Mouse (Mus musculus) thymus, postnatal 36 days (tissue): ENCODE results near the gene Wnk2.

ENCODE experiments used
- DNase-seq, 2 experiments: peaks; one replicate each; pipeline ENCODE4 v3.0.0; 2022; ENCODE audit warnings: mixed read lengths in 2 of 2

The Wnk2 gene

DNA sequence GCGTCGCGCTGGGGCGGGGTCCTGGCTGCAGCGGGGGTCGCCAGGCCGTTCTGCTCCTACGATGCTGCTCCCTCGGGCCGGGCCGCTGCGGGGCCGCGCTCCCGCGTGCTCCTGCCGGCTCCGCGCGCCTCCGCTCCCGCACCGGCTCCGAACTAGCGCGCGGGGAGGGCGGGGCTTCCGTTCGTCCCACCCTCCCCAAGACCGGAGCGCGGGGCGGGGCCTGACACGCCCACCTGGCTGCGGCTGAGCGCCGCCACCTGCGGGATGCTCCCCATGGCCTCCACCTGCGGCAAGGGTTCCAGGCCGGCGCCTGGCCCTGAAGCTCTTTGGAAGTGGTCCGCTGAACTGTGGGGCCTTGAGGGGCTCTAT lies at the start of gene Wnk2:
Wnk2 (minus strand) TSS at position 157 of the 369 bp plus-strand sequence.
- DNase-seq = peak; percentile 76 to 82

DNA sequence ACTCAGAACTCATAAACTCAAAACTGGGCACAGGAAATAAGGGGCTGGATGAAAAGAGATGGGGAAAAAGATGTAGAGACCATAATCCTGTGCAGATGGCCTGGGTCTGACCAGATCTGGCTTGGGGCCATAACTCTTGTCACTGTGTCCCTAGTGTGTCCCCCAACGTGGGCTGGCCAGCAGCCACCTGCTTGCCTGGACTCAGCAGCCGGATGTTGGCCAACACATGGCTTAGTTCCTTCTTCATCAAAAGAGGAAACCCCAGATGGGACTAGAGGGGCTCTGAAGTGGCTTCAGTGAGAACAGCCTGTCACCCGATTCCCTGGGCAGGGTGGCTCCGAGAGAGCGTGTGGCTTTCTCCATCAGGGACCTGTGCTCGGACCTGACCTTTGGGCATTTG lies 49.0 kb upstream of the Wnk2 start:
- no peak for DNase-seq

DNA sequence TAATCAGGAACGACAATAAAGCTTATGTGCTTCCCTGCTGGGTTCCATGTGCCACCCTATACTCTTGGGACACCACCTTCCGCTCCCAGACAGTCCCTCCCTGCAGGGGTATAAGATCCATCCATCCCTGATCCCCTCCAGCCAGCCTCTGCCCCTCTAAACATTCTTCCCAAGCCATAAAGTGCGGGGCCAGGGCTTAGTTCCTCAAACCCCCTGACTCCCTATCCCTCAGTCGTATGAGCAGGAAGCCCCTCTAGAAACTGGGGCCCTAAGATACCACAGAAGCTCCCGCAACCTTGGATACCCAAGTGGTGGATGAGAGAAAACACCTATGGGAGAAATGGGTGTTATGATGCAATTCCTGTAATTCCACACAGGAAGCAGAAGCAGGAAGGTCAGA lies 48.4 kb upstream of the Wnk2 start:
- no peak for DNase-seq

DNA sequence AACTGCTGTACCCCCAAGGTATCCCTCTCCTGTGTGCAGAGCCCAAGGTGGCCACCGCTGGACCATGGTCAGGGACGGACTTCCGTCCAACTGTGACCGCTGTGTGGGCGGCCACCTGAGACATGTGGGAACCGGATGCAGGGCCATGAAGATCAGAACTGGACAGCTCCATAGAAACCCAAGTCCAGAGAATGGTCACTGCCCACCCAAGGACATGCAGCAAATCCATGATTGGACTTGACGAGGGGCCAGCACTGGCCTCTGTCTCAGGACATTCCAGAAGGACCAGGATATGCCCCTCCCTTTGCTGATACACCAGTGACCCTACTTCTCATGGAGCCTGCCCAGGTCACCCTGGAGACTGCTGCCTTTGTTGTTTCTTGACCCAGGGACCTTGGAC lies 47.8 kb upstream of the Wnk2 start:
- DNase-seq = no peak

DNA sequence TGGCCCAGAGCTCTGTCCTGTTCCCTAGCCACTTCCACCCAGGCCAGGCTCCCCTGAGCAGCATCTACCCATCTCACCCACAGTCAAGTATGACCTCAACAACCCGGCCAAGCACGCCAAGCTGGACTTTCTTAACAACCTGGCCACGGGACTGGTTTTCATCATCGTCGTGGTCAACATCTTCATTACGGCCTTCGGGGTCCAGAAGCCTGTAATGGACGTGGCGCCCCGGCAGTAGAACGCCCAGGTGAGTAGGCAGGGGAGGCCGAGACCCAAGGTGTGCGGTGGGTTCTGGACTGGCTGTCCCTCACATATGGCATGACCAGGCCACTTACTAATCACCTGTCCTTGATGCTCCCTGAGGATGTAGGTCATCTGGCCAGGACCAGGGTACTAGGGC lies 47.0 kb upstream of the Wnk2 start:
- no peak for DNase-seq

DNA sequence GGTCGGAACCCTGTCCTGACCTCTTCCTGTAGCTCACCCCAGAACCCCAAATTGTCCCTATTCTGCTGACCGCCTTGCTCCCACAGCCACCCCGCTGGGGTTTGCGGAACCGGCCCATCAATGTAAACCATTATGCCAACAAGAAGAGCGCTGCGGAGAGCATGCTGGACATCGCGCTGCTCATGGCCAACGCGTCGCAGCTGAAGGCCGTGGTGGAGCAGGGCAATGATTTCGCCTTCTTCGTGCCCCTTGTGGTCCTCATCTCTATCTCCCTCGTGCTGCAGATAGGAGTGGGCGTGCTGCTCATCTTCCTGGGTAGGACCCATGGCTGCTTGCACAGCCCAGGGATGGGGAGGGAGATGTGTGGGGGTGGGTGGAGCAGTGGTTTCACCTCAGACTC lies 45.8 kb upstream of the Wnk2 start:
- no peak for DNase-seq

DNA sequence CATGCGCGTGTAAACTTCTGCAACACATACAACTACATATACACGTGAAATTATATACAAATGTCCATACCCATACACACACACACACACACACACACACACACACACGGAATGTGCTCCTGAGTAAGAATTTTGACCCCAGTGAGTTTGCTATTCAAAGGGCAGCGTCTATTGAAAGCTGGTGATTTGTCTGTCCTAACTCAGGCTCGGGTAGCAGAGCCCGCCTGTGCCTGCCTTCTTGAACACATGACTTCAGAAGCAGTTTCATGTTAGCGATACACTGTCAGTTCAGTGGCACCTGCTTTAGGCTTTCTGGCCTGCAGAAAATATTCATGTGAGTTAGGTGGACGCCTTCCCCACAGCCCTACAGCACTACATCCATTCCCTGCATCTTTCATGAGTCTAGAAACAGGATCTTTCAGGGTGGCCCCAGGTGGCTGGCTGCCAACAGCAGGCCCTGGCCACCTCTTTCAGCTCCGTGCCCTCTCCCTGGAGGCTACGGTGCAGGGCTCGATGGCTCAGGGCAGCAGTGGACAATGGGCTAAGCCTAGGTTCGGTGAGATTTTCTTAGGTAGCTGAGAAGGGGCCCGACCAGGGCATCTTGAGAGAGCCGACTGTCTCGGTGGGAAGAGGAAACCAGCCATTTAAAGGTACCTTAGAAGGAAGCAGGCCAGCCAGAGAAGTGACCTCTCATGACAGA lies 44.5 kb upstream of the Wnk2 start:
- DNase-seq = no peak

DNA sequence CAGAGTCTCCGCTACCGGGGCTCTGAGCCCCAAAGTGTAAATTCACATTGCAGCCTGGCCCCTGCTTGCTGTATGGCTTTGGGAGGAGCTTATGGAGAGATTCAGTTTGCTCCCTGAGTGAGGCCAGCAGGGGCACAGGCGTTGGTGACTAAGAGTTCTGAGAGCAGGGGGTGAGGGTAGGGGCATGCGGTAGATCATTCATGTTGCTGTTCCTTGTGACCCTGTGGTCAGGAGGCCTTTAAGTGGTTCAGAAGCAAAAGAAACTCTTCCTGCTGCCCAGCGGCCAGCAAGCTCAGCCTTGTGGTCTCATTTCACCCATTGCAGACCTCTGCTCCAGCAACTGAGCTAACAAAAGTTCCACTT lies 43.8 kb upstream of the Wnk2 start:
- no peak for DNase-seq

DNA sequence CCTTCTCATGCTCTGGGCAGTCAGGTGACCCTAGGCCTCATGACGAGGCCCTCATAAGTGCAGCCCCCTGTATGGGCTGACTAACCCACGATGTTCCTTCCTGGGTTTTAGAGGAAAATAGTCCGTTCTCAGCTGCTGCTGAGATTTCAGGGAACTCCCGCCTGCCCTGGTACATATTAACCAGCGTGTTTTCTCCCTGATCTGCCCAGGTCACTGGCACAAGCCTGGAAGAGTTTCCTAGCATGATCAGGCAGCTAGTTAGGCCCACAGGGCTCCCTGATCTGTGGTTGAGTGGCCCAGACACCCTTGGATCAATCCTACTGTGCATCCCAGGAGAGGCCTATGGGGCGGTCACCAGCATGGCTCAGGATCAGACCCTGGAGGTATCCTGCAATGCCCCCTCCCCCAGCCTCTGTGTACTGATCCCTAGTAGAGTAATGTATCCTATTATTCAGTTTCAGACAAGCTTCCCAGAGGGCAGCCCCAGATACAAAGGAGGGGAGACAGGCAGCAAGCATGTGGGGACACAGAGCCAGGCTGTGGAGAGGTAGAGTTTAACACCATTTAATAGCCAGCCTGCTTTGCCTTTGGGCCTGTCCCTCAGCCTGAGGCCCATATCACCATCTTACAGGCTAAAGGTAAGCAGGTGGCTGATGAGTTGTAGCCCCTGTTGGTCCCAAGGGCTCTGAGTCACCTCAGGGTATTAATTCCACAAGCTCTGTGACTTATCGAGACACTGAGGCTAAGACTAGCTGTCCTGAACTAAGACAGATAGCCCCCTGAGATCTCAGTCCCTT lies 43.3 kb upstream of the Wnk2 start:
- no peak for DNase-seq

DNA sequence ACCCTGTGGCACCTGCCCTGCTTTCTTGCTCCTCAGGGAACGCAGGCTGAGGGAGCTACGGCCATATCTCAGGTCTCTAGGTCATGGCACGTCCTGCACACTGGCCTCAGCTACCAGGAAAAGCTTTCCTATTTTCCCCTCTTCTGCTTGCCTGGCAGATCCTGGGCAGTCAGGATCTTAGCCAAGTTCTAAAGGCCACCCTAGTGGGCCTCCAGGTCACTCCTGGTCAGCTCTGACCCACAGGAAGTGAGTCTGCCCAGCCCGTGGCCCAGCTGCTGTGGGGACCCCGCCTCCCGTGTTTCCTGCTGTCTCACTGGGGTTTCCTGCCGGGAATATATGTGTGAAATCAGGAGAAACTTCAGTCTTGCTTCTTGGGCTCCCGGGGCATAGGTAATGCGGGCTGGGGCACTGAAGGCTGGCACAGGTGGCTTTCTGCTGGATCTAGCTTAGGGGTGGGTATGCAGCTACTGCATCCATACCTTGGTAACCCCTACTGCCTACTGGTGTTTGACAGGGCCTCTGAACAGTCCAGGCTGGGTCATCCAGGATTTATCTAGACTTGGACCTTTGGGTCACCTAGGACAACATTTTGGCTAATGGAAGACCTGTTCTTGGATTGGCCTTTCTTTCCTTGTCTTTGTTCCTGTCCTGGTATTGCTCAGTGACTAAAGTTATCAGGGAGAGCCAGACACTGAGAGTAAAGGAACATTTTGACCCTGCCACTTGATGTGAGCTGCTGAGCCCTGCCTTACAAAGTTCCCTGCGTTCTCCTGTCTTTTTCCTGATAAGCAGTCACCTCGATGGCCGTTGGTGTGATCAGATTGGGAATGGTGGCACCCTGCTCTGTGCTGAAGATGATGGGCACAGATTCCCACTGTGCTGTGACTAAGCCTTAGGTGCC lies 42.4 kb upstream of the Wnk2 start:
- no peak for DNase-seq

DNA sequence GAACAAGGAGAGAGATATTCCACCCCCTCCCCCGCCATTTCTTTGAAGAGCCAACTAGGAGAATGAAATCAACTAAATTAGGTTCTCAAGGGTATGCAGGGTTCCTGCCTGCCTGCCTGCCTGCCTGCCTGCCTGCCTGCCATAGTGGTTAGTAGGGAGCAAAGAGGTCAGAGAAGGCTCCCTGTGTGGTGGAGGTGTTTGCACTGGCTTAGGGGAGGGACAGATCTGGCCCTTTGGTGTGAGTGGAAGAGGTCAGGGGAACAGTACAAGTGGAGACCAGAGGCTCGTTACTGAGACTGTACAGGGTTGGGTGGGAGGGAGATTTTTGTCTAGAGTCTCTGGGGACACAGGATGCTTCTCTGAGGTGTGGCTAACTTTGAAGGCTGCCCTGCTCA lies 41.1 kb upstream of the Wnk2 start:
- DNase-seq = no peak

DNA sequence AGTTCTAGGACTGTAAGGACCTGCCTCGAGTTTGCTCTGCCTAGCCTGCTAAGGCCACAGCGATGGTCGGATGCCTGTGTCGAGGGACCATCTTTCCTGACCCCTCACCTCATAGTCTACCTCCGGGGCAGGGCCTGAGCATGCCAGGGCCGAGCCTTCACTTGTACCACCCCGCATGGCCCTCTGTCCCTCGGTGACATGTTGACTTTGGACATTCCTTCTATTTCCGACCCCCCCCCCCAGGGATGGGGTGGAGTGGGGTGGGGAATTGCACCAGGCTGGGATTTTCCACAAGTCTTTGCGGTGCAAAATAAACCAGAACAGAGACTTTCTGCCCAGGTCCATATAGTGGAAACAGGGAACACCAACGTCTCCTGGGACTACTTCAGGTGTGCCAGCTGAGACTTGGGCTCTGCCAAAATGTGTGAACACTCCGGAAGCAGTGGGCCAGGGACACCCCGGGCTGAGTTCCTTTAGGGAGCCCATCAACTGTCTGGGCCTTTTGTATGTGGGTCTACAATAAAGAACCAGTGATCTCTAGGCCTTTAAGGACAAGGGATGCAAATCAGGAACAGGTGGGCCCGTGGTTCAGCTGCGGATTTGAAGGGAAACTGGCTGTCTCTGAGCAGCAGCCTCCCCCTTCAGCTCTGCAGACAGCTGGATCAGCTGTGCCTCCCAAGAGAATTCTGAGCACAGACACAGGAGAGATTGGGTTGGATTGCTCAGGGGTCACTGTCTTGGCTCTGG lies 40.6 kb upstream of the Wnk2 start:
- DNase-seq = no peak

DNA sequence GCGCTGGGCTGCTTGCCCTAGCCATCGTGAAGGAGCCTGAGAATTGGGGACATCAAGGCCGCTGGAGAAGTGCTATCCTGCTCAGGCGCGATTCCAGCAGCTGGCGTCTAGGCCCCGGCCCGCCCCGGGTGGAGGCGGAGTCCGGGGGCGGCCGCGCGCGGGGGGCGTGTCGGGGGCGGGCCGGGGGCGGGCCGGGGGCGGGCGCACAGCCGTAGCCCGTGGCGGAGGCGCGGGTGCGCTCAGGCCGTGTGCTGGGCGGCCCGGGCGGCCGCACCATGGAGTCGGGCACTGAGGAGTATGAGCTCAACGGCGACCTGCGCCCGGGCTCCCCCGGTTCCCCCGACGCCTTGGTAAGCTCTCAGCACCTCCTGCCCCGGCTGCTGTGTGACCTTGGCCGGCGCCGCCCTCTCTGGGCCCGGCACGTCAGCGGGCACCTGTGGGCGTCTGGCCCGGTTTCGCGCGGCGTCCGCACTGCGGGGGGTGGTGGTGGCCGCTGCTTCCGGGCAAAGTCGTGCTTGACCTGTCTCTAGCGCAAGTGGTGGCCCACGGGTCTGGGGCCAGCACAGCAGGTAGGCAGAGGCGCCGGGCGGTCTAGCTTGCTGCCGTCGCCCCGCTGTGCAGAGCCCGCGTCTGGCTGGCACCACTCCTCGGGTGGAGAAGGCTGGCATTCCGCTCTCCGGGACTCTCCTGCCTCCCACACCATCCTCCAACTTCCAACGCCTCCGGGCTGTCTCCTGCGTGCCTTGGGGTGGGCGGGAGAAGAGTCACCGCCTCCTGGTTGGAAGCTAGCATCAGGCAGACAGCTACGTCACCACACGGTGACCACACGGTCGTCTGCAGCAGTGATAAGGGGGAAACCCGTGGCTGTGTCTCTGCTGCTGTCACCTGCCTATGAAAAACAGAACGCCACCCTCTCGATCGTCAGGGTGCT lies 39.7 kb upstream of the Wnk2 start, which contains the start of gene Ninj1:
Ninj1 (plus strand) TSS at position 198 of the 931 bp plus-strand sequence.
- peak; percentile 72 to 77 for DNase-seq

DNA sequence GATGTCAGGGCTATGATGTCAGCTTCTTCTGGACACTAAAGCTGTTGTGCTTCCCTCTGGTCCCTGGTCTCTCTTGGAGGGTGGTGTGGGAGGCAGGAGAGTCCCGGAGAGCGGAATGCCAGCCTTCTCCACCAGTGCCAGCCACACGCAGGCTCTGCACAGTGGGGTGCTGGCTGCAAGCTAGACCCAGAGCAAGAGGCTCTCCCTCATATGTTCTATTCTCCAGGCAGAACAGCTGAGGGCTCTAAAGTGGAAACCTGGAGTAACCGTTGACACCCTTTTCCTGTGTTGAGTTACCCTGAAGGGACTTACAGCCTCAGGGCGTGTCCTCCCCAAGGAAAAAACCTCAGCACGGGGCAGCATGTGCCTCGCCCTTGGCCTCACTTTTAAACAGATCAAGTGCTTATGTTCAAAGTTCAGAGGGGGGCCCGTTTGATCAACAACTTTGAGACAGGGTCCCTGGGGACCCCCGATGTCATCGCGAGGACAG lies 39.0 kb upstream of the Wnk2 start:
- peak in 1 of 2 experiments; percentile 25 for DNase-seq

DNA sequence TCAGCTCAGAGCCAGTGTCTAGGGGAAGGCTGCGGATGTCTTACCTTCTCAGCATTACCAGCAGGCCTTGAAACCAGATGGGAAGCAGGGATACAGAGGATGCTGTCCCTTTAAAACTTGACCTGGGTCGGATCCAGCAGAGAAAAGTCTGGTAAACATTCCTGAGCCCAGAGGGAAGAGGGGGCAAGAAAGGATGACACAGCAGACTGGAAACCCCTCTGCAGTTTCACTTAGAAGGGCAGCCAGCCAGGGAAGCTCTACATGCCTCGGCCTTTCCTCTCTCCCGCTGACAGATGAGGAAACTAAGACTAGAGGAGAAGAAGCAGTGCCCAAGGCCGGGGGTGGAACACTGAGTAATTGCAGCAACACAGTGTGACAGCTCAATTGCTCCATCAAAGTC lies 35.8 kb upstream of the Wnk2 start:
- DNase-seq = no peak

DNA sequence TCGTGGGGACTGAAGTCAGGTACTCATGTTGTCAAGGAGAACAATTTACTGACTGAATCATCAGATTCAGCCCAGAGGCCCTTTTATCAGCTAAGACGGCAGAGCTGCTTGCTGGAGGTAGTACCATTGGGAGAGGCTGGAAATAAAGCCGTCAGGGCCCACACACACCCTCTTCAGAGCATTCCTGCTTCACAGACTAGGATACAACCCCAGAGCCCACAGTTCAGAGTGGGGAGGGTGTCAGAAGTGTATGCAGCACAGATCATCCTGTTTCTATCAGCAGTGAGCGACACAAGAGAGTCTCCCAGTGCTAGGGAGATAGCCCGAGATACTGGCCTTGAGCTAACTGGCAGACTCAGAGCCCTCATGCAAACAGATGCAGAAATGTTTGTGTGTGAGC lies 35.3 kb upstream of the Wnk2 start:
- DNase-seq = no peak

DNA sequence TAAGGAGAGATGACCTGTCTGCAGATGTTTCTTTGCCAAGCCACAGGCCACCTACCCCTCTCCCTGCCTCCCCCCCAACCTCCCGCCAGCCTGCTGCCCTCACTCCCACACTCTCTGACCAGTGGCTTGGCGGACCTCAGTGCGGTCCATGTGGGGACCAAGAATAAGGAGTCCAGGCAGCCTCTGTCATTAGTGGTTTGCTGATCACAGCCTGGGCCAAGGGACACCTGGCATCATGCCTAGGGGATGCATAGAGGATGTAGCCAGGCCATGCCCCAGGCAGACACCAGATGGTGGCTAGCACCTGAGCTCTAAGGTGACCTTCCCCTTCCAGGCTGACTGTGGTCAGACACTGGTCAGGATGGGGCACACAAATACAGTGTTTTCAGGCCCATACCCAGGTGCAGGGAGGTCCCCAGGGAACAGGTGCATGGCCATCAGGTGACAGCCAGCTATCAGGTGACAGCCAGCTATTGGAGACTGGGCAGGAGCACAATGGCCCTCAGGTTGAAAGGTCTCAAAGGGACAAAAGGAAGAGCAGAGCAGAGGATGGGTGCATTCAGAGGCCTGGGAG lies 33.7 kb upstream of the Wnk2 start:
- no peak for DNase-seq

DNA sequence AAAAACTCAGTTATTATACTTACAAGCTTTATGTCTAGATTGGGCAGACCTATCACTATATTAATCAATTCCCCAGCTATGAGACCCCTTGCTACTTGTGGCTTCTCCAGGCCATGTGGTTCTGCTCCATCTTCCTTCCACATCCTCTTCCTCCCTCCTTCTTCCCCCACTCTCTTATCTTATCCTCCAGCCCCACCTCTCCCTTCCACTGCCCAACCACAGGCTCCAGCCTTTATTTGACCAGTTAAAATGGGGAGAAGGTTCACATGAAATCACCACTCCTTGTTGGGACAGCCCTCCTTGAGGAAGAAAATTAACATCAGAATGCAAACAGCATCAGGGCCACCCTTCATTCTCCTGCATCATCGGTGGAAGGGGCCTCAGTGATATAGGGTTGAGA lies 32.9 kb upstream of the Wnk2 start:
- no peak for DNase-seq

DNA sequence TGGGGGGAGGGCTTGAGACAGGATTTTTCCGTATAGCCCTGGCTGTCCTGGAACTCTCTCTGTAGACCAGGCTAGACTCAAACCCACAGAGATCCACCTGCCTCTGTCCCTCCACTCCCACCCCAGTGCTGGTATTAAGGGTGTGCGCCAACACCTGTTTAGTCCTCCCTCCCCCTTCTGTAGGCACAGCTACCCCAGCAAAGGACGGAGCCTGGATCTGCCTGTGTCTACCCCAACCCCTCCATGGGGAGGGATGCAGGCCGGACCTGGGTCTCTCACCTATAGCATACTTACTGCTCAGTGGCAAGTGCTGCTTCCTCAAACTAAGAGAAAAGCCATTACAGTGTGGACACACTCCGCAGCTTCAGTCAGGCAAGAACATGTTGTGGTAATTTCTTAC lies 32.5 kb upstream of the Wnk2 start:
- no peak for DNase-seq

DNA sequence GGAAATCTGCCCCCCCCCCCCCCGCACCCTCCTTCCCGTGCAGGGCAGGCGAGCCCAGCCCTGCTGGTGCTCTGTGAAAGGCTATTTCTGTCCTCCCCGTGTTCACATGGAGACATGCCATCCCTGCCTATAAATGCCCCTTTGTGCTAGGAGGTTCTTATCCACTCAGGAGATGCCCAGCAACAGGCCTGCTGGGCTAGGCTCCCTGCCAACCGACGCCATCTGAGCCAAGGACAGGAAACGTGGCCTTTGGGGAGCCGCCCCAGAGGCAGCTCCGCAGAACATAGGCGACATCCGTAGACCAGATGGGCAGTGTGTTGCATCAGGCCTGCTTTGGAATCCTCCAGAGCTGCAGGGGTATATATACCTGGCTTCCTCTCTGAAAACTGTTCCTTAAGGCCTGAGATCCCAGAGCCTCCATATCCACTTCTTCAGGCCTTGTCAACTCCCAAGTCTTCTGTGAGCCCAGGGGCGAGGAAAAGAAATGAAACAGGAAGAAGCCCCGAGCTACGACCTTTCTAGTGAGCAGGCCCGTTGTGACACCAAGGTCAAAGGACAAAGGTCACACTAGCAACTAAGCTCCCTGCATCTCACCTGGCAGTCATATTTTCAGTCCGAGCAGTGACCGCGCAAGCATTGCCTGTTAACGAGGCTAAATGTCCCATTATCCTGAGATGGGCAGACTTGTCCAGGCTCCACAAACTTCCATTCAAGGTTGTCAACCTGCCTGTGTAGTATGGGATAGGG lies 31.2 kb upstream of the Wnk2 start:
- DNase-seq = no peak
